Mouse (Mus musculus): ENCODE measurements around the gene Krtcap2. TPM values are rescaled to one million over a fixed set of nuclear protein-coding genes. Genes with fewer than 3 reads are reported as not detected.

Gene Krtcap2
- polyA plus RNA-seq, 1 experiment from 2014 or later = 205 TPM

DNA sequence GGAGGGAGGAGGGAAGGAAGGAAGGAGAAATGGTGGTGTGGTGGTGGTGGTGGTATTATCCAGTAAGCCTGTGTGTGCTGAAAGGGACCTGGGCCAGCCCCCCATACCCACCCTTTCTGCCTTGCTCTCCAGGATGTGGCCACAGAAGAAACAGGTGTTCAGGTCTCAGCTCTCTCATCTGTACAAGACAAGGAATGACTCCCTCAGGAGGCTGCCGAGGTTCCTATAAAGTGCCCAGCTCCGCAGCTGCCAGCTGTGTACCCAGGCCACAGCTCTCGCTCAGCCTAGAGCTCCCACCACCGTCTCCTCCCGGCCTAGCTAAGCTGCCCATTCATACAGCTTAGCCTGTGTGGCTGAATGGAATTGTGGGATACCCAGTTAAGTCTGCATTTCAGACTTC is 46.5 kb downstream of the Krtcap2 start:
- Histone ChIP-seq H3K9me3 (no peaks in the 10 kb centered on the region), H3K36me3 (no peaks in the 10 kb centered on the region), H3K9ac (replicated peaks) (no peak overlapping the region), H3K27me3 (no peaks in the 10 kb centered on the region), H3K4me3 (replicated peaks) (no peak overlapping the region), H3K4me1 (replicated peaks) (no peaks in the 10 kb centered on the region), H3K4me2 (replicated peaks) (no peak overlapping the region), H3K27ac (no peak overlapping the region)
- ATAC-seq = no peak
- WGBS = 53% methylated on average over 5 of the region's 5 CpGs

DNA sequence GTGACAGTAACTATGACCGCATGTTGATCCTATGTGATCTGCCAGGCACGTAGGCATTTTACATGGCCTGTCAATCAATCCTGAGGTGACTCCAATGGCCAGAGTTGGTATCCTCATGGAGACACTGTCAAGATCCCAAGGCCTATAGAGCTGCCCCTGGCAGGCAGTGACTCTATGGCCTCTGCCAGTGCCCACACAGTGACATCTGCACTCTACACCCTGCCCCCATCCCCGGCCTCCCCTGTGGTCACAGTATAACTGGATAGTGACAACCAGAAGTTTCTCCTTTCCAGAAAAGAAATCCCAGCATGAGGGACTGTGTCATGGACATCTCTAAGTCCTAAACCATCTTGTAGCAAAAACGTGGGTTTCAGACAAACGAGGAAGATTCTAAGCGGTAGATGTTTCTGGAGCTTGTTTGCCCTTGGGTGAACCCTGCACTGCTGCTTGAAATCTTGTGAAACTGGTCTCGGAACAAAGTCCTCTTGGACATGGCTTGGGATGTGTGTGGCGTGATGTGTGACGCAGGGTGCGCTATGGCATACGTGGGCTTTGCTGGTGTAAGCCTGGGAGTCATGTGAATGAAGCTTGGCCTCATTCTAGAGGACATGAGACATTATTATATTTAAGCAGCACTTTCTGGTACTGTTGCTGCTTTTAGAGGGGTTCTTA is 47.6 kb downstream of the Krtcap2 start:
- Histone ChIP-seq H3K27ac (no peak overlapping the region), H3K9ac (replicated peaks) (no peak overlapping the region), H3K36me3 (no peaks in the 10 kb centered on the region), H3K9me3 (no peaks in the 10 kb centered on the region), H3K4me3 (replicated peaks) (no peak overlapping the region), H3K4me2 (replicated peaks) (no peak overlapping the region), H3K27me3 (no peaks in the 10 kb centered on the region), H3K4me1 (replicated peaks) (no peaks in the 10 kb centered on the region)
- WGBS = 92% methylated on average over 11 of the region's 11 CpGs
- no peak for ATAC-seq

DNA sequence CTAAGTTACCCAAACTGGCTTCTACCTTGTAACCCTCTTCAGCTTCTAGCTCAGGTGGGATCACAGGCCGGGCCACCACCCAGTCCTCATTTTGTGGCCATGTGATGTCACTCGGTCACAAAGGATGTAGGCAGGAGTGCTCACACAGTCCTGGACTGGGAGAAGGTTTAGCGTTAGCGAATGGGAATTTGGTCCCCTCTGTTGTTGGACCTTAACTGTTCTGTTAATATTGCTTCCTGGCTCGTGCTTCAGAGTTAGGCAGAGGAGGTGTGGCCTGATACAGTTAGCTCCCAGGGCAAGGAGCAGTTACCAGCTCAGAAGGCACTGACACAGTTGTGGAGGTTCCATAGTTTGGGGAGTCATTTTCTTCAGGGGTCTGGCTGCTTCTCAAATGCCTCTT is 48.4 kb downstream of the Krtcap2 start:
- Histone ChIP-seq H3K4me1 (replicated peaks) (no peaks in the 10 kb centered on the region), H3K9me3 (no peaks in the 10 kb centered on the region), H3K9ac (replicated peaks) (no peak overlapping the region), H3K27ac (no peak overlapping the region), H3K27me3 (peaks cover 6% of the 10 kb centered on the region), H3K36me3 (no peaks in the 10 kb centered on the region), H3K4me3 (replicated peaks) (no peak overlapping the region), H3K4me2 (replicated peaks) (no peak overlapping the region)
- WGBS = 81% methylated on average over 5 of the region's 5 CpGs
- ATAC-seq = no peak

DNA sequence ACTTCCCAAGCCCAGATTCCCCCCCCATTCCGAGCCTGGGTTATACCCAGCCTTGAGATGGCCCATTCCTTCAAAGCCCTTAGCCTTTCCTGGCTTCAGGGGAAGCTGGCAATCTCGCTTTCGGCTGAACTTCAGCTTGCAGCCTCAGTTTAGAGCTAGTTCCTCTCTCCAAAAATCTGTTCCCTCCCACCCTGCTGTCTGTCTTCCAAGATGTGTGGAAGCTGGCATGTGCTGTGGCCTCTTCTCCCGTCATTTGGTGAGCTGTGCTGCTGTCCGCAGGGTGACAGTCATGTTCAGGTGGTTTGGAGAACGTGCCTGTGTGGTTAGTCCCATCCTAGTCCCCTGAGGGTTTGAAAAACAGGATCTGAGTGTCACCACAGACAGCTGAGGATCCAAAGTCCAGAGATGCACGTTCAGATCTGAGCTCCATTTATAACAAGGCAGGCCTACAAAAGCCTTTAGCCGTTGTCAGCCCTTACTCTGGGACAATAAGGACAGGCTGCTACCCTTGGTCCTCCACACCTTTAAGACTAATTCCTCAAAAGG is 50.0 kb downstream of the Krtcap2 start:
- Histone ChIP-seq H3K9me3 (no peaks in the 10 kb centered on the region), H3K27ac (no peak overlapping the region), H3K4me1 (replicated peaks) (no peaks in the 10 kb centered on the region; the same call in 1 of the 2 replicates), H3K27me3 (peaks cover 16% of the 10 kb centered on the region), H3K4me3 (replicated peaks) (no peak overlapping the region), H3K4me2 (replicated peaks) (no peak overlapping the region), H3K9ac (replicated peaks) (no peak overlapping the region), H3K36me3 (no peaks in the 10 kb centered on the region)
- no peak for ATAC-seq
- 86% methylated on average over 8 of the region's 8 CpGs for WGBS

DNA sequence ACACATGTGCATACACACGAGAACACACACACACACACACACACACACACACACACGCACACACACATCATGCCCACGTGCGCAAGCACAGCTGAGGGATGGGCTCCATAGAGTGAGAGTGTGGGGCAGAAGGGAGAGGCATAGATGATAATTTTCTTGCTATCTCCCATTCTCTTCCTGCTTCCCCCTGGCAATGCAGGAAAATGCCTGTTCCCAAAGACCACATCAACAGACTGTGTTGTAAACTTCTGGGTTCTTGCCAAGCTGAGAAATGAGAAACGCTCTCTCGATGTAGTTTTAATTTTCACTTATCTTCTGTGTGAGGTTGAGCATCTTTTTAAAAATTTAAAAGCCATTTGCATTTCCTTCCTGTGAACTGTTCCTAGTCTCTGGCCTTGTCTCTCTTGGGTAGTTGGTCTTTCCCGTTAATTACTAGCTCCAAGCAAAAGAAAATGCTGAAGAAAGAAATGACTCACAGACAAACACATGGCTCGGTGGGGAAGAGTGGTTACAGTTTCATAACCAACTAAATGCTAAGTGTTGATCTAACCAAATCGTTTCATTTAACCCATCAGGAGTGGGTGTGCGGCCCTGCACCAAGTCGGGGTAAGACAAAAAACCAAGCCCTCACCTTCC is 51.1 kb downstream of the Krtcap2 start:
- Histone ChIP-seq H3K27me3 (peaks cover 20% of the 10 kb centered on the region), H3K4me3 (replicated peaks) (no peak overlapping the region), H3K9ac (replicated peaks) (no peak overlapping the region), H3K27ac (no peak overlapping the region), H3K9me3 (no peaks in the 10 kb centered on the region), H3K36me3 (no peaks in the 10 kb centered on the region), H3K4me2 (replicated peaks) (no peak overlapping the region), H3K4me1 (replicated peaks) (no peaks in the 10 kb centered on the region; the same call in 1 of the 2 replicates)
- no peak for ATAC-seq
- WGBS = 86% methylated on average over 11 of the region's 11 CpGs

DNA sequence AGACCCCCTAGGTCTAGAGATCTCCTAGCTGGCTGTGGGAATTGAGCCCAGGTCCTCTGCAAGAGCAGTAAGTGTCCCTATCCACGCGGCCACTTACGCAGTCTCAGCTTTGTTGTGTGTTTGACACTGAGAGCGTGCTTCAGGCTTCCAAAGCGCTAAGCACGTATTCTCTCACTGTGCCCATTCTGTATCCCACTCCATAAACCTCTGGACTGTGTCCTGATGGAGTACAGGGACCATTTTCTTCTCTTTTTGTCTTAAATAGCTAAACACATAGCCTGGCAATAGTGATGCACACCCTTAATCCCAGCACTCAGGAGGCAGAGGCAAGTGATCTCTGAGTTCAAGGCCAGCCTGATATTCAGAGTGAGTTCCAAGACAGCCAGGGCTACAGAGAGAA is 53.1 kb downstream of the Krtcap2 start:
- H3K4me3 ChIP-seq (replicated peaks) = no peak overlapping the region
- no peaks in the 10 kb centered on the region; the same call in 1 of the 2 replicates for H3K4me1 ChIP-seq (replicated peaks)
- WGBS = 76% methylated on average over 6 of the region's 6 CpGs
- no peaks in the 10 kb centered on the region for H3K36me3 ChIP-seq
- H3K9me3 ChIP-seq = no peaks in the 10 kb centered on the region
- no peak for ATAC-seq
- H3K27me3 ChIP-seq = peaks cover 20% of the 10 kb centered on the region
- H3K4me2 ChIP-seq (replicated peaks) = no peak overlapping the region
- no peak overlapping the region for H3K9ac ChIP-seq (replicated peaks)
- H3K27ac ChIP-seq = no peak overlapping the region

DNA sequence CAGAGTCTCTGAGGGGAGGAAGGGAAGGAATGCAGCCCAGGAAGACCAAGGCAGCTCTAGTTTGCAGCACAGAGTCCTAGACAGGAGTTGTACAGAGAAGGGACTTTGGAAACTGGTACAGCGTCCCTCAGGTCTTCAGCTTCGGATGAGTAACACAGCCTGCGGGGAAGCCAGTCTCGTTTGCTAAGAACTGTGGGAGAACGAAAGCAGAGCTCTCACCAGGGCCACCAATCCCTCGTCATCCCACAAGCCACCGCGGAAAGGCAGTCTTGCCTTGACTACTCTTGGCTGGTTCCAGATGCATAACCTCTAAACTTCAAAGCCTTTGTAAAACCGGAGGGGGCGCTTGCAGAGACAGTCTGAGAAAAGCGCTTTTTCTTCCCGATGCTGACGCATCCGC is 53.7 kb downstream of the Krtcap2 start:
- peak overlapping the region; percentile 43 for H3K4me2 ChIP-seq (replicated peaks)
- H3K9ac ChIP-seq (replicated peaks) = no peak overlapping the region
- no peak for ATAC-seq
- H3K4me1 ChIP-seq (replicated peaks) = no peaks in the 10 kb centered on the region; the same call in 1 of the 2 replicates
- H3K27me3 ChIP-seq = peaks cover 20% of the 10 kb centered on the region
- H3K36me3 ChIP-seq = no peaks in the 10 kb centered on the region
- WGBS = 2% methylated on average over 14 of the region's 14 CpGs
- peak overlapping the region; percentile 10 for H3K4me3 ChIP-seq (replicated peaks)
- H3K27ac ChIP-seq = no peak overlapping the region
- no peaks in the 10 kb centered on the region for H3K9me3 ChIP-seq

MicroRNAs within 50 kb of the gene (microRNA counts, 519-probe panel; counts per million panel counts)
- microRNA mmu-miR-92b = 3,974 counts per million, percentile 74 among the panel's probes with 10 or more counts

Small RNA genes lying within 50 kb of the gene (microRNA-seq; reads per million reads assigned to microRNA genes)
- gene Mir92b = 8,865 reads per million, percentile 95 among the genes with 10 or more reads in this experiment

Other genes with a start within 250 kb of the Krtcap2 start
- gene Rusc1, start 152.7 kb upstream of the Krtcap2 start, polyA plus RNA-seq (2015; fragmentation: Nextera tagmentation; extraction: Ambion mirVana) = 59.8 and 69.5 TPM in 2 replicates
- not detected in 2 replicates for gene Gm43738, start 144.9 kb upstream of the Krtcap2 start, polyA plus RNA-seq (2015; fragmentation: Nextera tagmentation; extraction: Ambion mirVana)
- gene Fdps, start 144.0 kb upstream of the Krtcap2 start, polyA plus RNA-seq (2015; fragmentation: Nextera tagmentation; extraction: Ambion mirVana) = 351 and 358 TPM in 2 replicates
- 0.24 TPM in 1 of 2 replicates, not detected in the other for gene Pklr, start 109.8 kb upstream of the Krtcap2 start, polyA plus RNA-seq (2015; fragmentation: Nextera tagmentation; extraction: Ambion mirVana)
- 28.9 and 32.3 TPM in 2 replicates for gene Hcn3, start 85.8 kb upstream of the Krtcap2 start, polyA plus RNA-seq (2015; fragmentation: Nextera tagmentation; extraction: Ambion mirVana)
- gene Clk2, start 81.2 kb upstream of the Krtcap2 start, polyA plus RNA-seq (2015; fragmentation: Nextera tagmentation; extraction: Ambion mirVana) = 24.9 and 32.9 TPM in 2 replicates
- gene Scamp3, start 68.5 kb upstream of the Krtcap2 start, polyA plus RNA-seq (2015; fragmentation: Nextera tagmentation; extraction: Ambion mirVana) = 110 and 116 TPM in 2 replicates
- gene Fam189b, start 62.8 kb upstream of the Krtcap2 start, polyA plus RNA-seq (2015; fragmentation: Nextera tagmentation; extraction: Ambion mirVana) = 27.5 and 31.3 TPM in 2 replicates
- gene Gba, start 43.0 kb upstream of the Krtcap2 start, polyA plus RNA-seq (2015; fragmentation: Nextera tagmentation; extraction: Ambion mirVana) = 43.5 and 46.7 TPM in 2 replicates
- 82.9 and 86.2 TPM in 2 replicates for gene Thbs3, start 30.8 kb upstream of the Krtcap2 start, polyA plus RNA-seq (2015; fragmentation: Nextera tagmentation; extraction: Ambion mirVana)
- gene Mtx1, start 18.9 kb upstream of the Krtcap2 start, polyA plus RNA-seq (2015; fragmentation: Nextera tagmentation; extraction: Ambion mirVana) = 158 and 165 TPM in 2 replicates
- 3.2 and 3.4 TPM in 2 replicates for gene Muc1, start 16.9 kb upstream of the Krtcap2 start, polyA plus RNA-seq (2015; fragmentation: Nextera tagmentation; extraction: Ambion mirVana)
- gene Trim46, start 343 bp downstream of the Krtcap2 start, polyA plus RNA-seq (2015; fragmentation: Nextera tagmentation; extraction: Ambion mirVana) = 58.6 and 59.4 TPM in 2 replicates
- gene Dpm3, start 13.4 kb downstream of the Krtcap2 start, polyA plus RNA-seq (2015; fragmentation: Nextera tagmentation; extraction: Ambion mirVana) = 74.6 and 75.9 TPM in 2 replicates
- gene Slc50a1, start 24.6 kb downstream of the Krtcap2 start, polyA plus RNA-seq (2015; fragmentation: Nextera tagmentation; extraction: Ambion mirVana) = 31.8 and 37.5 TPM in 2 replicates
- gene Efna1, start 35.2 kb downstream of the Krtcap2 start, polyA plus RNA-seq (2015; fragmentation: Nextera tagmentation; extraction: Ambion mirVana) = 9.7 and 10.7 TPM in 2 replicates
- gene Efna3, start 77.0 kb downstream of the Krtcap2 start, polyA plus RNA-seq (2015; fragmentation: Nextera tagmentation; extraction: Ambion mirVana) = 21.8 and 22.5 TPM in 2 replicates
- 8.8 and 11.4 TPM in 2 replicates for gene Efna4, start 92.1 kb downstream of the Krtcap2 start, polyA plus RNA-seq (2015; fragmentation: Nextera tagmentation; extraction: Ambion mirVana)
- gene Adam15, start 104.0 kb downstream of the Krtcap2 start, polyA plus RNA-seq (2015; fragmentation: Nextera tagmentation; extraction: Ambion mirVana) = 28.2 and 34.2 TPM in 2 replicates
- gene Dcst2, start 116.0 kb downstream of the Krtcap2 start, polyA plus RNA-seq (2015; fragmentation: Nextera tagmentation; extraction: Ambion mirVana) = 0.19 and 0.24 TPM in 2 replicates
- gene Dcst1, start 119.3 kb downstream of the Krtcap2 start, polyA plus RNA-seq (2015; fragmentation: Nextera tagmentation; extraction: Ambion mirVana) = 0.88 and 0.93 TPM in 2 replicates
- 0.45 and 0.54 TPM in 2 replicates for gene Zbtb7b, start 148.8 kb downstream of the Krtcap2 start, polyA plus RNA-seq (2015; fragmentation: Nextera tagmentation; extraction: Ambion mirVana)
- gene Lenep, start 156.8 kb downstream of the Krtcap2 start, polyA plus RNA-seq (2015; fragmentation: Nextera tagmentation; extraction: Ambion mirVana) = 1.5 TPM in 1 of 2 replicates, not detected in the other
- 37.2 and 37.8 TPM in 2 replicates for gene Flad1, start 165.9 kb downstream of the Krtcap2 start, polyA plus RNA-seq (2015; fragmentation: Nextera tagmentation; extraction: Ambion mirVana)
- gene Cks1b, start 172.4 kb downstream of the Krtcap2 start, polyA plus RNA-seq (2015; fragmentation: Nextera tagmentation; extraction: Ambion mirVana) = 176 and 177 TPM in 2 replicates
- 17.3 and 17.8 TPM in 2 replicates for gene Shc1, start 172.5 kb downstream of the Krtcap2 start, polyA plus RNA-seq (2015; fragmentation: Nextera tagmentation; extraction: Ambion mirVana)
- gene Pygo2, start 184.2 kb downstream of the Krtcap2 start, polyA plus RNA-seq (2015; fragmentation: Nextera tagmentation; extraction: Ambion mirVana) = 37.4 and 43.4 TPM in 2 replicates
- 12.2 and 14.1 TPM in 2 replicates for gene Pbxip1, start 190.7 kb downstream of the Krtcap2 start, polyA plus RNA-seq (2015; fragmentation: Nextera tagmentation; extraction: Ambion mirVana)
- 99.9 and 104 TPM in 2 replicates for gene Pmvk, start 208.6 kb downstream of the Krtcap2 start, polyA plus RNA-seq (2015; fragmentation: Nextera tagmentation; extraction: Ambion mirVana)

Data from midbrain, embryonic 13.5 days (tissue).